ENCODE assay signal across 9 mouse cellular contexts in genomic region chr3:103280875-103281274, GRCm38 (mm10). TPM values are rescaled to one million over a fixed set of nuclear protein-coding genes. Genes with fewer than 3 reads are reported as not detected.
DNase-seq lines count a peak whose midpoint lies in the region; ATAC-seq and TF ChIP-seq lines count a peak whose summit lies in the region.
"Had no signal": no experiment of that assay in that cellular context is flagged by ENCODE, and none has a peak within 500 bp of the region (broad histone marks: within the 10 kb centered on the region; RNA-seq: fewer than 3 reads in every experiment).

No protein-coding gene starts in this region.

- no peak for ATAC-seq in liver, embryonic 12.5 days
- ATAC-seq in stomach, embryonic 16.5 days (ENCODE audit: insufficient read depth, low FRiP score) = no peak

- DNase-seq in heart, adult 2 months = no peak
- no peak for DNase-seq in heart, postnatal 4 days
- no peak for DNase-seq in ES-E14 (ENCODE audit: low read depth, low spot score)
- no peak for DNase-seq in hindbrain, embryonic 10.5 days (ENCODE audit: low spot score)
- DNase-seq in adrenal gland, adult 18-20 months (ENCODE audit: low spot score in 2 of 2) = no peak
- no peak for DNase-seq in T-cell, adult 2 months (ENCODE audit: low spot score)

- no peaks in the 10 kb centered on the region for H3K9me3 ChIP-seq in ES-E14 (ENCODE audit: control insufficient read depth, insufficient read depth, low read depth, low read length)
- H3K9me3 ChIP-seq in hindbrain, embryonic 10.5 days = no peaks in the 10 kb centered on the region
- no peaks in the 10 kb centered on the region for H3K9me3 ChIP-seq in liver, embryonic 12.5 days (replicated peaks)
- no peaks in the 10 kb centered on the region for H3K9me3 ChIP-seq in stomach, embryonic 16.5 days (replicated peaks; ENCODE audit: control insufficient read depth, low read length)

- 39% methylated on average over 5 of the region's 5 CpGs for whole genome bisulfite sequencing in heart, adult 2 months
- WGBS in hindbrain, embryonic 10.5 days = 30% methylated on average over 5 of the region's 5 CpGs
- 30% methylated on average over 5 of the region's 5 CpGs for WGBS in liver, embryonic 12.5 days (ENCODE audit: insufficient replicate concordance)
- WGBS in stomach, embryonic 16.5 days = 24% methylated on average over 5 of the region's 5 CpGs

- intact Hi-C loops in heart, adult 2 months (cut with DNase I) = loop anchor here (10.0 kb wide), 1 partner anchor 256 kb away; the partner anchor contains the start of gene Csde1

- peaks cover 5% of the 10 kb centered on the region for H3K4me1 ChIP-seq in heart, adult 2 months (ENCODE audit: control insufficient read depth, insufficient read depth, low read length)
- peaks cover 3 to 5% of the 10 kb centered on the region in 2 experiments; a peak in 3 of 4 replicates for H3K4me1 ChIP-seq in ES-E14 (ENCODE audit: control insufficient read depth in 2 of 2, insufficient read depth in 2 of 2, low read length in 2 of 2, poor library complexity in 1 of 2)
- peaks cover 26% of the 10 kb centered on the region for H3K4me1 ChIP-seq in hindbrain, embryonic 10.5 days (replicated peaks)
- H3K4me1 ChIP-seq in liver, embryonic 12.5 days = peaks cover 46% of the 10 kb centered on the region
- H3K4me1 ChIP-seq in stomach, embryonic 16.5 days (ENCODE audit: control insufficient read depth, insufficient read depth, low read length) = peaks cover 14% of the 10 kb centered on the region

- H3K9ac ChIP-seq in heart, adult 2 months (ENCODE audit: low read depth, low read length) = peak overlapping the region; percentile 89
- peak overlapping the region; percentile 89 for H3K9ac ChIP-seq in ES-E14 (ENCODE audit: insufficient read depth, low read depth, low read length, poor library complexity, severe bottlenecking)
- peak overlapping the region; percentile 99 for H3K9ac ChIP-seq in liver, embryonic 12.5 days
- peak overlapping the region; percentile 98 for H3K9ac ChIP-seq in stomach, embryonic 16.5 days (ENCODE audit: low read length)

- peak overlapping the region; percentile 87 for H3K27ac ChIP-seq in heart, adult 2 months
- no peak overlapping the region for H3K27ac ChIP-seq in ES-E14 (ENCODE audit: insufficient read depth, low read depth, low read length, poor library complexity, severe bottlenecking)
- H3K27ac ChIP-seq in hindbrain, embryonic 10.5 days = peak overlapping the region; percentile 100
- H3K27ac ChIP-seq in liver, embryonic 12.5 days = peak overlapping the region; percentile 93
- H3K27ac ChIP-seq in stomach, embryonic 16.5 days (ENCODE audit: low read length) = peak overlapping the region; percentile 96; the same call in 1 of the 2 replicates

- H3K27me3 ChIP-seq in heart, adult 2 months (ENCODE audit: control insufficient read depth, insufficient read depth, low read length) = no peaks in the 10 kb centered on the region
- no peaks in the 10 kb centered on the region for H3K27me3 ChIP-seq in hindbrain, embryonic 10.5 days (ENCODE audit: insufficient read depth, poor library complexity, severe bottlenecking)
- H3K27me3 ChIP-seq in liver, embryonic 12.5 days (replicated peaks) = no peaks in the 10 kb centered on the region
- H3K27me3 ChIP-seq in stomach, embryonic 16.5 days (ENCODE audit: control insufficient read depth, insufficient read depth, low read length) = no peaks in the 10 kb centered on the region
- H3K27me3 ChIP-seq: Patski had no signal

- H3K4me2 ChIP-seq in liver, embryonic 12.5 days = peak overlapping the region; percentile 90
- H3K4me2 ChIP-seq in stomach, embryonic 16.5 days (ENCODE audit: low read depth, low read length) = peak overlapping the region; percentile 72

- TF ChIP-seq POLR2A in heart, adult 2 months (IDR thresholded peaks at IDR 0.05; ENCODE audit: insufficient read depth, low read depth, low read length) = no peak

- H3K79me2 ChIP-seq in heart, adult 2 months (replicated peaks; ENCODE audit: control insufficient read depth, insufficient read depth, low read length) = peaks cover 8% of the 10 kb centered on the region

- in situ Hi-C loops in ES-E14 (cut with MboI; ENCODE audit: low sequenced_read_pairs in 2 of 2, unreplicated experiment in 2 of 2) = no loop called here

- H3K36me3 ChIP-seq in heart, adult 2 months (ENCODE audit: control insufficient read depth, insufficient read depth, low read length) = peaks cover 4% of the 10 kb centered on the region; the same call in 1 of the 2 replicates
- no peaks in the 10 kb centered on the region for H3K36me3 ChIP-seq in ES-E14 (ENCODE audit: control insufficient read depth, insufficient read depth, low read length, poor library complexity, severe bottlenecking)
- H3K36me3 ChIP-seq in hindbrain, embryonic 10.5 days = peaks cover 34% of the 10 kb centered on the region
- H3K36me3 ChIP-seq in liver, embryonic 12.5 days = peaks cover 16% of the 10 kb centered on the region
- no peaks in the 10 kb centered on the region for H3K36me3 ChIP-seq in stomach, embryonic 16.5 days (ENCODE audit: control insufficient read depth, insufficient read depth, low read length)

- peak overlapping the region; percentile 85 for H3K4me3 ChIP-seq in heart, adult 2 months
- H3K4me3 ChIP-seq in ES-E14 (ENCODE audit: insufficient read depth in 1 of 2, low read depth in 1 of 2, low read length in 2 of 2, poor library complexity in 1 of 2, severe bottlenecking in 1 of 2) = peak overlapping the region; percentile 82 to 97
- peak overlapping the region; percentile 100 for H3K4me3 ChIP-seq in hindbrain, embryonic 10.5 days
- H3K4me3 ChIP-seq in liver, embryonic 12.5 days = peak overlapping the region; percentile 100
- H3K4me3 ChIP-seq in stomach, embryonic 16.5 days (replicated peaks; ENCODE audit: low read length) = peak overlapping the region; percentile 96

- TF ChIP-seq CTCF in heart, adult 2 months (IDR thresholded peaks at IDR 0.05) = no peak

- TF ChIP-seq EP300 in heart, adult 2 months (IDR thresholded peaks at IDR 0.05; ENCODE audit: insufficient read depth, low read depth, low read length) = no peak

TF ChIP-seq in ES-E14, 5 proteins besides CTCF, POLR2A, EP300 and RAD21:
- TF ChIP-seq ZNF384 (IDR thresholded peaks at IDR 0.05; ENCODE audit: low read depth, low read length) (no peak), ZC3H11A (IDR thresholded peaks at IDR 0.05; ENCODE audit: borderline replicate concordance, low read depth, low read length) (no peak), CHD2 (IDR thresholded peaks at IDR 0.05; ENCODE audit: low read depth, low read length) (no peak), HCFC1 (IDR thresholded peaks at IDR 0.05; ENCODE audit: borderline replicate concordance, insufficient read depth, low read length) (no peak), MAFK (IDR thresholded peaks at IDR 0.05; ENCODE audit: insufficient read depth, low read depth, low read length) (no peak)

RNA-seq across cellular contexts. Expression of gene Trim33, which starts 1.8 kb away (rescaled TPM):
- 10 to 100 TPM; 13.5 to 14.4 TPM for total RNA-seq in heart, adult 2 months (2021)
- 4.6 and 10.5 TPM in 2 replicates for polyA plus RNA-seq in heart, adult 2 months (2012; rRNA removed)
- total RNA-seq in heart, postnatal 4 days (2021) = 10 to 100 TPM; 24.3 to 25.1 TPM
- total RNA-seq in ES-E14 (2012; rRNA removed) = 34.9 and 37.7 TPM in 2 replicates
- 26.2 and 29.4 TPM in 2 replicates for polyA plus RNA-seq in hindbrain, embryonic 10.5 days (2016; fragmentation: Nextera tagmentation; extraction: Ambion mirVana)
- polyA plus RNA-seq in liver, embryonic 12.5 days (2016; fragmentation: Nextera tagmentation; extraction: Ambion mirVana) = 13.6 and 14.8 TPM in 2 replicates
- polyA plus RNA-seq in stomach, embryonic 16.5 days (2015; fragmentation: Nextera tagmentation; extraction: Ambion mirVana) = 15.9 and 20.7 TPM in 2 replicates
- 10 to 100 TPM; 28.5 to 36.8 TPM for total RNA-seq in adrenal gland, adult 18-20 months (2021)
